Mouse (Mus musculus) stomach, embryonic 14.5 days (tissue): ENCODE results near the gene Pde6b. TPM values are rescaled to one million over a fixed set of nuclear protein-coding genes. Genes with fewer than 3 reads are reported as not detected.

Source experiments
- ATAC-seq: fragments of 200-750 bp; cut with Nextera tagmentation; 2 replicates; pipeline ENCODE4 v1.8.0; 2017; ENCODE audit warnings: low read depth, moderate TSS enrichment; ENCODE audit not compliant: insufficient number of reproducible peaks, insufficient read depth, low FRiP score
- H3K27ac ChIP-seq: fragments of 300-500 bp; sonication (generic); 2 replicates; pipeline ENCODE4 v1.5.1; 2014; ENCODE audit warnings: mild to moderate bottlenecking, low read length, moderate library complexity, mixed read lengths
- H3K27me3 ChIP-seq: fragments of 300-500 bp; sonication (generic); 2 replicates; pipeline ENCODE4 v1.6.1; 2014; ENCODE audit warnings: low read length, control low read depth, mixed read lengths; ENCODE audit not compliant: control insufficient read depth, insufficient read depth
- H3K36me3 ChIP-seq: fragments of 300-500 bp; sonication (generic); 2 replicates; pipeline ENCODE4 v1.6.1; 2014; ENCODE audit warnings: mild to moderate bottlenecking, control low read depth, low read length, moderate library complexity, mixed read lengths; ENCODE audit not compliant: control insufficient read depth, insufficient read depth
- H3K4me1 ChIP-seq: fragments of 300-500 bp; sonication (generic); 2 replicates; pipeline ENCODE4 v1.6.1; 2014; ENCODE audit warnings: low read length, control low read depth, mixed read lengths; ENCODE audit not compliant: control insufficient read depth, insufficient read depth
- H3K4me2 ChIP-seq: fragments of 300-500 bp; sonication (generic); replicated peaks from 2 replicates; pipeline ENCODE4 v1.6.1; 2014; ENCODE audit warnings: low read depth, low read length, control low read depth
- H3K4me3 ChIP-seq: fragments of 300-500 bp; sonication (generic); 2 replicates; pipeline ENCODE4 v1.5.1; 2014; ENCODE audit warnings: low read depth, low read length, control low read depth
- H3K9ac ChIP-seq: fragments of 300-500 bp; sonication (generic); replicated peaks from 2 replicates; pipeline ENCODE4 v1.6.1; 2014; ENCODE audit warnings: low read depth, mild to moderate bottlenecking, control low read depth, low read length, moderate library complexity, mixed read lengths
- H3K9me3 ChIP-seq: fragments of 300-500 bp; sonication (generic); 2 replicates; pipeline ENCODE4 v1.6.1; 2016; ENCODE audit warnings: low read depth, low read length, control low read depth; ENCODE audit not compliant: control insufficient read depth
- WGBS: fragments of 180-500 bp; shearing (Covaris S2); extraction: QIAGEN DNeasy Blood & Tissue Kit; methylation state at CpG from one replicate; pipeline ENCODE4 v1.1.7; 2014; 5-methylcytosine and 5-hydroxymethylcytosine counted together
- polyA plus RNA-seq: library from polyadenylated mRNA; unstranded; fragments of >200 nt; fragmentation: Nextera tagmentation; extraction: Ambion mirVana; gene quantifications from 2 replicates; pipeline ENCODE4 v1.2.1, GENCODE M21; 2014

Pde6b gene
- polyA plus RNA-seq, 1 experiment from 2014 or later, result 0.62 TPM

DNA sequence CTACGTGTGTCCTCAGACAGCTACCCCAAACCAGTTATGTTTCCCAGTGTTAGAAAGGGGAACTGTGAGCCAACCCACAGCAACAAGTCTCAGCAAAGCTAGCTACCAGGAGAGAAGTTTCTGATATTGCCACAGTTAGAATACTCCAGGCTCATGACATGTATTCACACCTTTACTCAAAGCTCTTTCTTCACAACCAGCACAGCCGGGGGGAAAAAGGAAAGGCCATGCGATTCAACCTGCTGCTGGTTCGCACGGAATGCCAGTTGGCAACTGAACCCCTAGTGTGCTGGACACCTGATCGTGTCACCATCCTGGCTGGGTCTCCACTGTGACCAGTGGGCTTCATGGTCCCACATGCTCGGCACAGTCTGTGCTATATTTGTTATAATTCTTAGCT lies 59.7 kb downstream of the Pde6b start:
- Histone ChIP-seq H3K27me3 (no peaks in the 10 kb centered on the region), H3K27ac (no peak overlapping the region), H3K9ac (no peak overlapping the region), H3K4me3 (no peak overlapping the region), H3K9me3 (no peaks in the 10 kb centered on the region), H3K36me3 (no peaks in the 10 kb centered on the region), H3K4me2 (peak overlapping the region; percentile 52; the same call in 1 of the 2 replicates), H3K4me1 (0 out of 2 replicates have a peak, but pooled peaks cover 3% of the 10 kb centered on the region)
- 82% methylated on average over 7 of the region's 7 CpGs for WGBS
- no peak for ATAC-seq

DNA sequence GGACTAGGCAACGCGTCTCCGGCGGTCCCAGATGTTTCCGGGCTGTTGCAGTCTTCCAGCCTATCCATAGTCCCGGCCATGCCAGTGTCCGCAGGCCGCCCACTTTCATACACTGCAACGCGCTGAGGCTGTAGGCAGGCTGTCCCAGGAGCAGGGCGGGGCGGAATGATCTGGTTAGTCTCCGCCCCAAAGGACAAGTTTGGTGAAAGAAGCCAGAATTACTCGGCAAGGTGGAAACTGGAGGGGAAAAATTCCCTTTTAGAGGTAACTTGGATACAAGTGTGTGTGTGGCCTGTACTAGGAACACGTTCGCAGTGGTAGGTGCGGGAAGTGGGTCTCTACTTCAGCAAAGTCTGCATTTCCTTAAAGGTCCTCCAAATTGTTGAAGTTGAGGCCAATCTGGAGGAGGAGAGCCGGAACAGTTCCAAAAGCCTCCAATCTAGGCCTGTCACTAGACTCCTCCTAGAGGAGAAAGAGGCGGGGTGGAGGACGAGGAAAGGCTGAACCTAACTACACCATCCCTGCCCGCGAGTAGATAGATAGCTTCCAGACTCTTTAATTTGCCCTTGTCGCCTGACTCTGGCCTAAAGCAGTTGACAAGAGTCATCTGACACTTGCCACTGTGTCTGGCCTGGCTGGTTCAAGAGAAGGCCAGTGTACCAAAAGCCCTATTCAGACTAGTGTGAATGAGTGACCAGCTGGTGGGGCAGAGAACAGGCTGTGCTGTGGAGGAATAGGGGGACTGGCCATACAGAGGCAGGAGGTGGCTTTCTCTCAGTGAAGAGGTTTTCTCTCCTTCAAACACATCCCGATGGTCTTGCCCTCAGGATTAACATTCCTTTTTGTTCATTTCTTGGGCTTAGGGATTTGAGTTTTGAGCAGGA lies 60.8 kb downstream of the Pde6b start, which contains the start of gene Mfsd7a:
Gene Mfsd7a (minus strand): TSS at position 107 of the 884 bp plus-strand sequence.
- no peaks in the 10 kb centered on the region for H3K36me3 ChIP-seq
- peak within 1 kb of the TSS; percentile 52 for H3K4me2 ChIP-seq
- ATAC-seq, result peak; percentile 92
- no peak within 1 kb of the TSS for H3K27ac ChIP-seq
- H3K9me3 ChIP-seq, result no peaks in the 10 kb centered on the region
- peak within 1 kb of the TSS; percentile 24 for H3K4me3 ChIP-seq
- 11% methylated on average over 24 of the region's 24 CpGs for WGBS
- H3K27me3 ChIP-seq, result no peaks in the 10 kb centered on the region
- H3K9ac ChIP-seq, result no peak within 1 kb of the TSS
- 0 out of 2 replicates have a peak, but pooled peaks cover 3% of the 10 kb centered on the region for H3K4me1 ChIP-seq

DNA sequence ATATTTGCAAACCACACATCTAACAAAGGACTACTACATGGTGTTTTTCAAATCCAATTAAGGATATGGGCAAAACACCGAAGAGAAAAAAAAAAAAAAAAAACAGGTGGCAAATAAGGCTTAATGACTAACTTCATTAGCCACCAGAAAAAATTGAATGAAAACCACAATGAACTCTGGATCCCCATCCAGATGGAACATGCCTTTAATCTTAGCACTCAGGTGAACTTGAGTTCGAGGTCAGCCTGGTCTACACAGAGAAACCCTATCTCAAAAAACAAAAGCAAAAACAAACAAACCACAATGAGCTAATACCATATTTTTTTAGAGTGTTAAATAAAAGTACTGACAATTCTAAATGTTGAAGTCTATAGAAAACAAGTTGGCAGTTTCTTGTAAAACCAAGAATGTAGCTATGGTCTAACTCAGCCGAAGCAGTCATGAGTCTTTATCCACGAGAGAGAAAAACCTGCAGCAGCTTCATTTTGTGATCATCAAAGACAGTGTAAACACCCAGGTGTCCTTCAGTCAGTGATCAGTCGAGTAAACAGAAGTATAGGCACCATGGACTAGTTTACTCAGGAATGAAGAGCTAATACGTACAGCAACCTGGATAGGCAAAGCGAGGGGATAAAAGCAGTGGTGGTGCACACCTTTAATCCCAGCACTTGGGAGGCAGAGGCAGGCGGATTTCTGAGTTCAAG lies 62.8 kb downstream of the Pde6b start:
- Histone ChIP-seq H3K9me3 (no peaks in the 10 kb centered on the region), H3K4me3 (no peak overlapping the region), H3K27ac (no peak overlapping the region), H3K9ac (no peak overlapping the region), H3K4me1 (0 out of 2 replicates have a peak, but pooled peaks cover 3% of the 10 kb centered on the region), H3K4me2 (no peak overlapping the region), H3K27me3 (no peaks in the 10 kb centered on the region), H3K36me3 (no peaks in the 10 kb centered on the region)
- ATAC-seq, result no peak
- WGBS, result 72% methylated on average over 8 of the region's 8 CpGs

DNA sequence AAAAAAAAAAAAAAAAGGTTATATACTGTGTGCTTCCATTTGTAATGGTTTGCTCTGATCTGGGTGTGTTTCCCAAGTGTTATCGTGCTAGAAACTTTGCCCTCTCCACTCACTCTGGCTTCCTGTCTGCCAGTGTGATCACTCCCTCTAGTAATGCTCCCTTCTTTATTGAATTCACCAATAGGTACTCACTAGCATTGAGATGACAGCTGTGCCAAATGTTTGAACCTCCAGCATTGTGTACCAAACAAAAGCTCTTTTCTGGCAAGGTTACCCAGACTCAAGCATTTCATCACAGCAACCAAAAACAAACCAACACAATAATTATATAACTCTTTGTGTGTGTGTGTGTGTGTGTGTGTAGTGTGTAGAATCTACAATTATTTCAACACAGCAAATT lies 63.4 kb downstream of the Pde6b start:
- Histone ChIP-seq H3K4me3 (no peak overlapping the region), H3K36me3 (no peaks in the 10 kb centered on the region), H3K9ac (no peak overlapping the region), H3K4me1 (0 out of 2 replicates have a peak, but pooled peaks cover 3% of the 10 kb centered on the region), H3K9me3 (no peaks in the 10 kb centered on the region), H3K27ac (no peak overlapping the region), H3K27me3 (no peaks in the 10 kb centered on the region), H3K4me2 (no peak overlapping the region)
- WGBS, result 88% methylated on average over 1 of the region's 1 CpGs
- ATAC-seq, result no peak

DNA sequence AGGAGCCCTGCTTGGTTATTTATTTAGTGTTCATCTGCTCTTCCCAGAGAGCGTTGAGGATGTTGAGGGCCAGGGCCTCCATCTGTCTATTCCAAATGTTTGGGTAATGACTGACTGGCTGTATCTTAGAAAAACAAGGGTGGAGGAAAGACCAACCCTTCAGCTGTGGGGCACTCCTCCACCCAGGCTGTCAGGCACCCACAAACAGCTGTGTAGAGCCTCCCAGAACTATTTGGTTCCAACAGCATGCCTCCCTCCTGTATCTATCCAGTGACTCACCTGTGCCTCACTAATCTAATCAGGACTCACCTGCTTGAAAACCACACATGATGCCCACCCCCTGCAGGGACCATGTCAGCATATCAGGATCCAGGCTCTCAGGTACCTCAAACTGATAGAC lies 64.2 kb downstream of the Pde6b start:
- Histone ChIP-seq H3K4me1 (0 out of 2 replicates have a peak, but pooled peaks cover 3% of the 10 kb centered on the region), H3K27me3 (no peaks in the 10 kb centered on the region), H3K9me3 (no peaks in the 10 kb centered on the region)

DNA sequence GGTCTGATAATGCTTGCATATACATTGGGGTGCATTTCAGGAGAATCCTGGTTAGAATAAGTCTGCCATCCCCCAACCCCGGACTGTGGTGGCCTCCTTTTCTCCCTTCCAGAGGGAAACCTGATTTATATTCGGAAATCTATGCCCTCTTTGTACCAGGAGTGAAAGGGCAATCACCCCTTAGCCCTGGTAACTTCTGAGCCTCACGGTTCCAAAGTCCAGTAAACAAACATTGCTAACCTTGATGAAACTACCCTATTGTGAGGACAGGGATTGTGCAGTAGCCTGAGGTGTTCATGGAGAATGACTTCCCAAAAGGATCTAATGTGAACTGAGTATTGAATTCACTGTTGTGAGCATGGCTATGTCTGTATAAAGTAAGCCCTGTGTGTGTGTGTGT lies 65.9 kb downstream of the Pde6b start:
- H3K4me2 ChIP-seq, result no peak overlapping the region
- no peaks in the 10 kb centered on the region for H3K36me3 ChIP-seq
- H3K4me3 ChIP-seq, result no peak overlapping the region
- no peak overlapping the region for H3K27ac ChIP-seq
- H3K27me3 ChIP-seq, result no peaks in the 10 kb centered on the region
- 42% methylated on average over 3 of the region's 3 CpGs for WGBS
- 0 out of 2 replicates have a peak, but pooled peaks cover 3% of the 10 kb centered on the region for H3K4me1 ChIP-seq
- H3K9me3 ChIP-seq, result no peaks in the 10 kb centered on the region
- H3K9ac ChIP-seq, result no peak overlapping the region
- ATAC-seq, result no peak

More for the DNA sequence above, 64.2 kb downstream of the Pde6b start:
- H3K4me2 ChIP-seq, result no peak overlapping the region
- H3K4me3 ChIP-seq, result no peak overlapping the region
- no peak for ATAC-seq
- WGBS, result 76% methylated on average over 1 of the region's 1 CpGs
- H3K9ac ChIP-seq, result no peak overlapping the region
- no peak overlapping the region for H3K27ac ChIP-seq
- H3K36me3 ChIP-seq, result no peaks in the 10 kb centered on the region

DNA sequence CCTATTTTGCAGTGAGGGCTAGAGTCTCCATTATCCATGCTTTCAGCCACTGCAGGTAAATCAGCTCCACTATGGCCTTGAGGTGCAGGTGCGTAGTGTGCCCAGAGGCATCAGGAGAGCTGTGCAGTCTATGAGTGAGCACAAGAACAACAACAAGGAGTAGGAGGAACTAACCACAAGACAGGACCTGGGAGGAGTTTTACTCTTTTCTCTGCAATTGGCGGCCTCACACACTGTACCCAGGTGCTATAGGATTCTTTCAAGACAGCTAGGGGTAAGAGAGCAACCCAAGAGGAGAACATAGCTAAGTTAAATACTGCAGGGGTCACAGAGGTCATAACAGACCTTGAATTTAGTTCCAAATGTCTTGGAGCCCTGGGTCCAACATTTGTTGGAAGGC lies 70.5 kb downstream of the Pde6b start:
- no peak for ATAC-seq

DNA sequence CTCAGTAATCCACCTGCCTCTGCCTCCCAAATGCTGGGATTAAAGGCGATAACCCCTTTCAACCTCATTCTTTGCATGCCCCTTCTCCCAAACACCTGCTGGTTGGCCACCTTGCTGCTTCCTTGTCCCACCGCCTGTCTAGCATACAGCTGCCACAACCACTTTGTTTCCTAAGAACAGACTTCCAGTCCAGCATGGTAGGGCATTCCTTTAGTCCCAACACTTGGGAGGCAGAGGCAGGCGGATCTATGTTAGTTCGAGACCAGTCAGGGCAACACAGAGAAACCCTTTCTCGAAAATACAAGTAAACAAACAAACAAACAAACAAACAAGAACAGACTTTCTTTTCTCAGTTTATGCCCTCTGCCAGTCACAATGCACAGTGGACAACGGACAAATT lies 72.3 kb downstream of the Pde6b start:
- Histone ChIP-seq H3K4me3 (peak overlapping the region; percentile 96), H3K9me3 (no peaks in the 10 kb centered on the region), H3K27ac (no peak overlapping the region), H3K4me1 (peaks cover 17% of the 10 kb centered on the region), H3K4me2 (peak overlapping the region; percentile 98), H3K9ac (no peak overlapping the region), H3K36me3 (no peaks in the 10 kb centered on the region), H3K27me3 (no peaks in the 10 kb centered on the region)
- 34% methylated on average over 6 of the region's 6 CpGs for WGBS
- ATAC-seq, result no peak

More for the DNA sequence above, 70.5 kb downstream of the Pde6b start:
- Histone ChIP-seq H3K9me3 (no peaks in the 10 kb centered on the region), H3K4me1 (peaks cover 13% of the 10 kb centered on the region), H3K27me3 (no peaks in the 10 kb centered on the region), H3K36me3 (no peaks in the 10 kb centered on the region), H3K4me2 (no peak overlapping the region), H3K27ac (no peak overlapping the region), H3K9ac (no peak overlapping the region), H3K4me3 (no peak overlapping the region)
- 87% methylated on average over 2 of the region's 2 CpGs for WGBS
